Mouse (Mus musculus): ENCODE results near the gene Btg2. TPM values are rescaled to one million over a fixed set of nuclear protein-coding genes. Genes with fewer than 3 reads are reported as not detected.

Gene Btg2
- polyA plus RNA-seq, 1 experiment from 2014 or later, result 115 TPM

DNA sequence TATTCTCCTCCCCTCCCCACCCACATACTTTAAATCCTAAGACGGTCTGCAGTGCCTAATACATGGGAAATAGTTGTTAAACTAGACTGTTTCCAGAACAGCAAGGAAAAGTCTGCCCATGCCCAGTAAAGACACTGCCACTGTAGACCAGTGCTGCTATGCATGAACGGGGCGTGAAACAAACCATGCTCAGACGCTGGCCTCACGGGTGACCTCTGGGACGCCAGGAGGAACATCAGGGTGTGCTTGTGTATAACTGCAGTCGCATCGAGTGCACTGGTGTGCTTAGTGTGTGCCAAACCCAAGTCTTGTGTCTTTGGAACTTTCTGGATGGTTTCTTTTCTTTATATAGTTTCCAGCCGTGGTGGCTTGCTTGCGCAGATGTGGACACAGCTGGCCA is 4.3 kb downstream of the Btg2 start:
- Histone ChIP-seq H3K27me3 (no peaks in the 10 kb centered on the region), H3K9ac (no peak overlapping the region), H3K36me3 (peaks cover 16% of the 10 kb centered on the region), H3K27ac (peak overlapping the region; percentile 20; the same call in 1 of the 2 replicates), H3K4me3 (no peak overlapping the region), H3K4me1 (peaks cover 86% of the 10 kb centered on the region), H3K9me3 (no peaks in the 10 kb centered on the region), H3K4me2 (peak overlapping the region; percentile 73)
- WGBS, result 79% methylated on average over 10 of the region's 10 CpGs
- no peak for ATAC-seq (ENCODE audit: borderline replicate concordance, extremely low read depth, low FRiP score, low TSS enrichment)

DNA sequence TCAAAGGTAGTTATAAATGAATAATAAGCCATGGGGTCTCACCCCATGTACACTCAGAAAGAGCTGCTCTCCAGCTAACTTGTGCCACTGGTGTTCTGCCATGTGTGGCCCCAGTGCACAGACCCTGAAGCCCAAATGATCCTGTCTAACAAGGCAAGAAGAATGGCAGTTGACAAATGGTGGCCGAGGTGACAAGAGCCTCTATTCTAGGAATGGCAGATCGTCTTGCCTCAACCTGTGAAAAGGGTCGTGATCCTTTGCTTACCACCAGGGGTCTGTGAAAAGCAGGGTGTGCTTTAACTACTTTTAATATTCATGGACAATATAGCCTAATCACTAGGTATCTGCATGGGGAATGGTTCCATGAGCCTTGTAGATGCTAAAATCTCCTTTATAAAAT is 4.7 kb downstream of the Btg2 start:
- peaks cover 87% of the 10 kb centered on the region for H3K4me1 ChIP-seq
- H3K27me3 ChIP-seq, result no peaks in the 10 kb centered on the region
- H3K4me3 ChIP-seq, result no peak overlapping the region
- 62% methylated on average over 3 of the region's 3 CpGs for WGBS
- H3K9ac ChIP-seq, result no peak overlapping the region
- H3K4me2 ChIP-seq, result no peak overlapping the region
- no peak for ATAC-seq (ENCODE audit: borderline replicate concordance, extremely low read depth, low FRiP score, low TSS enrichment)
- H3K9me3 ChIP-seq, result no peaks in the 10 kb centered on the region
- H3K27ac ChIP-seq, result peak overlapping the region; percentile 20
- H3K36me3 ChIP-seq, result peaks cover 16% of the 10 kb centered on the region

DNA sequence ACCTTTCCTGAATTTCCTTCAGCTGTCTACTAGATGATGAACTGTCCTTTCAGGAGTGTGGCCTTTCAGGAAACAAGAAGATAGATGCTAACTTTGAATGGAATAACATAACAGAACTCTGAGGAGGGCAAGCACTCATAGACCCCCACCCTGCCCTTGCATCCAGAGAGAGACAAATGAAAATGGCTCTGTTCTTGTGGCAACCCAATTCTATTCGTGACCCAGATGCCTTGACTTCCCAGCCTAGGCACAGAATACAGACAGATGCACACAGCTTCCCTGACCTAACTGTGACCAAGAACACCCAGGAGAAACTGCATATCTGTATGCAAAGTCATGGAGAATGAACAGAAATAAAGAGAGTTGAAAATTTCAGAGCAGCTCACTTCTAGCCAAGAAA is 5.3 kb downstream of the Btg2 start:
- Histone ChIP-seq H3K4me2 (no peak overlapping the region), H3K27ac (peak overlapping the region; percentile 95)
- 69% methylated on average over 1 of the region's 1 CpGs for WGBS

DNA sequence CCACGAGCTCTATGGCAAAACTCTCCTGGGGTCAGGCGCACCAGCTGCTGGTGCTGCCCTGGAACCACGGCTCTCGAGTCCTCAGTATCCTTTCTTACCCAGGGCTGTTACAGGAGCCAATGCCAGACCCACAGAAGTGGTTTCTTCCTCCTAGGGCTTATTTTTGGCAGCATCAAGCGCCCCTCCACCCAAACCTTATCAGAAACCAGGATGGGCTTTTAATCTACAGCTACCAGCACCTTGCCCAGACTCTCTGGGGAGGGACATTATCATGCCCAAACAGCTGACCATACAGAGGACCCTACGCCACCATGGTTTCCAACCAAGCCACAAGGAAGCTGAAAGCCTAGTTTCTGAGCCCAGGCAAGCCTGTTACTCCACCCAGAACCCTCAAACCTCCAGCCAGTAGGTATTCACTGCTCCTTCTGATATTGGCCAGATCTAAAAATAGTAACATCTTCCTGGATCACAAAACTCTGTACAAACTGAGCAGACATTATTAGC is 5.8 kb downstream of the Btg2 start:
- H3K9ac ChIP-seq, result no peak overlapping the region
- 71% methylated on average over 6 of the region's 6 CpGs for WGBS
- H3K27me3 ChIP-seq, result no peaks in the 10 kb centered on the region
- H3K4me3 ChIP-seq, result no peak overlapping the region
- no peak for ATAC-seq (ENCODE audit: borderline replicate concordance, extremely low read depth, low FRiP score, low TSS enrichment)
- H3K9me3 ChIP-seq, result no peaks in the 10 kb centered on the region
- peaks cover 16% of the 10 kb centered on the region for H3K36me3 ChIP-seq
- peak overlapping the region; percentile 95 for H3K27ac ChIP-seq
- no peak overlapping the region for H3K4me2 ChIP-seq
- peaks cover 96% of the 10 kb centered on the region for H3K4me1 ChIP-seq

More for the DNA sequence above, 5.3 kb downstream of the Btg2 start:
- Histone ChIP-seq H3K36me3 (peaks cover 16% of the 10 kb centered on the region), H3K27me3 (no peaks in the 10 kb centered on the region), H3K9ac (no peak overlapping the region), H3K9me3 (no peaks in the 10 kb centered on the region), H3K4me3 (no peak overlapping the region), H3K4me1 (peaks cover 90% of the 10 kb centered on the region)
- no peak for ATAC-seq (ENCODE audit: borderline replicate concordance, extremely low read depth, low FRiP score, low TSS enrichment)

DNA sequence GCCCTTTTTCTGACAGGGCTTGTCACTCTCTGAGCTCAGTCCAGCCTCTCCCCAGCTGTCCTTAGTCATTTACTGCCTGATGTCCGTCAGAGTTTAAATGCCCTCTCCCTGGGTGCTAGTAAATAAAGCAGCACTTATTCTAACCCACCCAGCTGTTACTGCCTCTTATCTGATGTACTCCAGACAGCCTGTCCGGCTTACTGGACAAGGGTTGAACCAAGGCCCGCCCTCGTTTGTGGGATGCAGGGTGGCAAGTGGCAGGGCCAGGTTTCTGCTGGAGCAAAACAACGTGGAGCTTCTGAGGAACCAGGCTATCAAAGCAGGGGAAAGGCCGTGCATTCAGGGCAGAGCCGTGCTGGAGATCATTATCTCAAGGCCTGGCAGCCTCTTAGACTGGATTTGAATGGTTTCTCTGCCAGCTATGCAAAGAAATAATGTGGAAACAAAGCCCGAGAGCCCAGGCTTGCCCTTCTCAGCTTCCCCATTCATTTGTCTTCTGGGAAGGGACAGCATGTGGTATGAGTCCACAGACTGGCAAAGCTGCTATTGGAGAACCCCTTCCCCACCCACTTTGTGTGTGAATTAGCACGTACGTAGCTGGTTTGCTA is 7.4 kb downstream of the Btg2 start:
- H3K4me3 ChIP-seq, result no peak overlapping the region
- H3K36me3 ChIP-seq, result peaks cover 13% of the 10 kb centered on the region
- H3K4me1 ChIP-seq, result peaks cover 95% of the 10 kb centered on the region
- peak overlapping the region; percentile 95 for H3K27ac ChIP-seq
- ATAC-seq (ENCODE audit: borderline replicate concordance, extremely low read depth, low FRiP score, low TSS enrichment), result peak; percentile 27; the same call in 1 of the 2 replicates
- H3K4me2 ChIP-seq, result 0 out of 2 replicates have a peak overlapping the region, but pooled peaks have one; percentile 32
- WGBS, result 31% methylated on average over 10 of the region's 10 CpGs
- H3K9ac ChIP-seq, result no peak overlapping the region
- no peaks in the 10 kb centered on the region for H3K27me3 ChIP-seq
- H3K9me3 ChIP-seq, result no peaks in the 10 kb centered on the region

DNA sequence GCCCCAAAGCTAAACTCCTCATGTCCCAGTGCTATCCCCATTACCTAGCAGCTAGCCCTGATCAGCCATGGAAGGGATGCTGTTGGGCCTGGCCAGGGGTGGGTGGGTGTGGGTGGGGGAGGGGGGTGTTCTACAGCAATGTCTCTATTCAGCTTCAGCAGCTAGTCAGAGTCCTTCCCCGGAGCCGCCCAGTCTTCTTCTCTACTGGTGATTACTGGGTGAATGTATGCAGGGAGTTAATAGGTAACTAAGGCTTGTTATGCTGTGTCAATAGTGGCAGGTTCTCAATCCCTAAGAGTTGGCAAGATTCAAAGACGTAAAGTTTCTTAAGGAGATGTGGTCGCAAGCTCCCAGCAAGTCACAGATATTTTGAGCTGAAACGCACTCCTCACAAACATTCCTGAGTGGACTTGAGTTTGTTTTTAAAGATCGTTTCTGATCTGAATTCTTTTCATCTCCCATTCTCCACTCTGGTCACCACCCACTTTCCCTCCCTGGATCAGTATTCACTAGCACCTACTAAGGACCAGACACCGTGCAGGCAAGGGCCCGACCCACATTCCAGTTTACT is 8.7 kb downstream of the Btg2 start:
- ATAC-seq (ENCODE audit: borderline replicate concordance, extremely low read depth, low FRiP score, low TSS enrichment), result peak; percentile 53
- Histone ChIP-seq H3K36me3 (peaks cover 8% of the 10 kb centered on the region), H3K4me1 (peaks cover 95% of the 10 kb centered on the region), H3K9ac (0 out of 2 replicates have a peak overlapping the region, but pooled peaks have one; percentile 23), H3K4me3 (no peak overlapping the region), H3K27ac (peak overlapping the region; percentile 95), H3K4me2 (peak overlapping the region; percentile 32), H3K9me3 (no peaks in the 10 kb centered on the region), H3K27me3 (no peaks in the 10 kb centered on the region)
- 38% methylated on average over 8 of the region's 8 CpGs for WGBS

DNA sequence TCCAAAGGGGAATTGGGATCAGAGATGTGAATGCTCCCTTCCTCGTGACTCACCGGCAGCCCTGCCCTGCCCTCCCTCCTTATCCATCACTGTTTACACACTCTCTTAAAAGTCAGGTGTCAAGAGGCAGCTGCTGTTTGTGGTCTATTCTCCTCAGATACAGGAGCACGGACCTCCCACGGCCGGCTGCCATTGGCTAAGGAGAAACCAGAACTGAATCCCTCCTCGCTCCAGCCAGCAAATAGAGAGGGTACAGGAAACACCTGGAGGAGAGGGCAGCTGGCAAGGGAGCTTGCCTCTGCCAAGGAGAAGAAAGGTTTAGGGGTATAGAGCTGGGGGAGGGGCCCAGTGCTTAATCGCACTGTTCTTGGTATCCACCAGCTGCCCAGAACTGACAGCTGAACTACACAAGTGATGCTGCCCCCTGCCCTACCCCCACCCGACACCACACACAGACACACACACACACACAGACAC is 11.7 kb downstream of the Btg2 start:
- H3K4me2 ChIP-seq, result no peak overlapping the region
- no peak overlapping the region for H3K9ac ChIP-seq
- no peaks in the 10 kb centered on the region for H3K27me3 ChIP-seq
- peaks cover 96% of the 10 kb centered on the region for H3K4me1 ChIP-seq
- no peaks in the 10 kb centered on the region for H3K9me3 ChIP-seq
- ATAC-seq (ENCODE audit: borderline replicate concordance, extremely low read depth, low FRiP score, low TSS enrichment), result peak; percentile 68
- WGBS, result 7% methylated on average over 8 of the region's 8 CpGs
- H3K4me3 ChIP-seq, result no peak overlapping the region
- H3K27ac ChIP-seq, result peak overlapping the region; percentile 99
- H3K36me3 ChIP-seq, result no peaks in the 10 kb centered on the region

DNA sequence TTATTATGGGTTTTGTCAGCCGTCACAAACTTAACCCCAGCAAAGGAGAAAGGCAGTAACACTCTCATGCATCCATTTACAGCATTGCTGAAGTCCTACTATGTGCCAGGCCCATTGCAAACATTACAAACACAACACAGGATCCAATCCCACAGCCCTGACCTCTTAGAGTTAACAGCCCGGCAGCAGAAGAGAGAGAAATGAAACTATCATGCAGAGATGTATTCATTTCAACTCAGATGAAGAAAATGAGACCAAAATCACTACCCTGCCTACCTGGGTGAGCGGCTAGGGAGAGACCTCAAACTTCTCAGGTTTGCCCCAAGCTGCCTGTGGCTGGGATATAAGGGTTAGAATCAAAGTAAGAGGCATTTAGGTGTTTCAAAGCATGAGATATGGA is 12.4 kb downstream of the Btg2 start:
- H3K9me3 ChIP-seq, result no peaks in the 10 kb centered on the region
- 46% methylated on average over 3 of the region's 3 CpGs for WGBS
- no peaks in the 10 kb centered on the region for H3K36me3 ChIP-seq
- no peaks in the 10 kb centered on the region for H3K27me3 ChIP-seq
- no peak overlapping the region for H3K4me2 ChIP-seq
- H3K27ac ChIP-seq, result peak overlapping the region; percentile 99
- H3K4me3 ChIP-seq, result no peak overlapping the region
- no peak overlapping the region for H3K9ac ChIP-seq
- peaks cover 96% of the 10 kb centered on the region for H3K4me1 ChIP-seq
- ATAC-seq (ENCODE audit: borderline replicate concordance, extremely low read depth, low FRiP score, low TSS enrichment), result no peak

DNA sequence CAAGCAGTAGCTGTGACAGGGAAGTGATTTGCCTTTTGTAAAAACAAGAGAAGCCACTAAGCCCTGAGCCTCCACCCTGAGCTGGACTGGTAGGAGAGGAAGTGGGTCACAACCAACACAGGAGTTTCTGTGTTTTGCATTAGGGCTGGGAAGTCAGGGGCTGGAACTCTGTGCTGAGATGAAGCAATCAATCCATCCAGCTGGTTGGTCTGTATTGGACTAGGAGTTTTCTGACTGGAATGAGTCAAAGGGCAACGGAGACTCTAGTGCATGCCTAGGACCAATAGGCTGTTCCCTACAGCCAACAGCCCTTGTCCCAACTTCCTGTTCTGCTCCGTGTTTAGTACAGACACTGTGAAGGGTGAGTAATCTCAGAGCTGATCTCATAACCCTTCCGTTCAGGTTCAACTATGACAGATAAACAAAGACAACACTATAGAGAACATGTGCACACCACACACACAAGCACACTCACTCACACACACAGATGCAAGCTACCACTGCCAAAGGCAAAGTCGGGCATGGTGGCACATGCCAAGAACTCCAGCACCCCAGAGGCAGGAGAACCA is 13.6 kb downstream of the Btg2 start:
- no peaks in the 10 kb centered on the region for H3K36me3 ChIP-seq
- no peak overlapping the region for H3K4me2 ChIP-seq
- ATAC-seq (ENCODE audit: borderline replicate concordance, extremely low read depth, low FRiP score, low TSS enrichment), result no peak
- H3K27me3 ChIP-seq, result no peaks in the 10 kb centered on the region
- no peaks in the 10 kb centered on the region for H3K9me3 ChIP-seq
- peaks cover 94% of the 10 kb centered on the region for H3K4me1 ChIP-seq
- no peak overlapping the region for H3K9ac ChIP-seq
- 37% methylated on average over 4 of the region's 4 CpGs for WGBS
- H3K4me3 ChIP-seq, result no peak overlapping the region
- H3K27ac ChIP-seq, result peak overlapping the region; percentile 99

DNA sequence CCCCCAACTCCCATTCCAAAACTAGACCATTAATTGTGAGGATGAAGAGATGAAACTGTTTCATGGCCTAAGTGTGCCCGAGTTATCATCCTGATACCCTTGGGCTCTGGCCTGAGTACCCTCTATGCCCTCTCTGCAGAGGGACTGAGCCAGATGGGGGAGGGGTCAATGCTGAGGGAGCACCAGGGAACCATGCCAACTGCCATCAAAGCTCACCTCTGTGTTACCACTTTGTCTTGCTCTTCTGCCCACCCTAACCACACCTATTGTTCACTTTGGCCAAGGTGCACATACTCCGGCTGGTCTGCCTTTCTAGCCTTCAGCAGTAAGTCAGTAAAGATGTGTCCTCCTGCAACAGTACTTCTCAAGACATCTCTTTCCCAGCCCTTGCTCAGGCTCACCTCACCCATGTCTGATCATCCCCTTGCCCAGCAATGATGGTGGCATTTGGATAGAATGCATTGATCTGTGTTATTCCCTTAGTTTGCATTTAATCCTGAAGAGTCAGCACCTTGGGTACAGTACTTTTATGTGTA is 14.6 kb downstream of the Btg2 start:
- WGBS, result 90% methylated on average over 2 of the region's 2 CpGs
- peak overlapping the region; percentile 51; the same call in 1 of the 2 replicates for H3K4me2 ChIP-seq

DNA sequence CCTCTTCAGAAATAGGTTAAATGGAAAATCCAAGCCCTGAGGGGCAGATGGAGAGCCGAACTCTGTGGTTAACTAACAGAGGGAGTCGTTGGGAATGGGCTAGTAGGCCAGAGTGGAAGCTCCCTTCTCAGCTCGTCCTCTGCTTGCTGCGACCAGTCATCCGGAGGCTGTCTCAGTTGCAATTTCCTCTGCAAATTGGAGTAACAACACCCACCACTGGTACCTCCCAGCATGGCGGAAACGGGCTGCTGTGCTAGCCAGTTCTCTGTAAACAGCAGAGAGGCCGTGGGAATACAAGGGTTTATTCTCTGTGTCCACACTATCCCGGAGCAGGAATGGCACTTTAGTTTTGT is 15.2 kb downstream of the Btg2 start:
- Histone ChIP-seq H3K9me3 (no peaks in the 10 kb centered on the region), H3K4me1 (peaks cover 87% of the 10 kb centered on the region), H3K9ac (peak overlapping the region; percentile 44), H3K27me3 (no peaks in the 10 kb centered on the region), H3K27ac (peak overlapping the region; percentile 99), H3K36me3 (no peaks in the 10 kb centered on the region), H3K4me2 (peak overlapping the region; percentile 51), H3K4me3 (peak overlapping the region; percentile 7)
- 11% methylated on average over 9 of the region's 9 CpGs for WGBS
- ATAC-seq (ENCODE audit: borderline replicate concordance, extremely low read depth, low FRiP score, low TSS enrichment), result no peak

More for the DNA sequence above, 14.6 kb downstream of the Btg2 start:
- peaks cover 89% of the 10 kb centered on the region for H3K4me1 ChIP-seq
- H3K4me3 ChIP-seq, result no peak overlapping the region
- H3K27ac ChIP-seq, result peak overlapping the region; percentile 99
- H3K9me3 ChIP-seq, result no peaks in the 10 kb centered on the region
- H3K9ac ChIP-seq, result no peak overlapping the region
- no peaks in the 10 kb centered on the region for H3K36me3 ChIP-seq
- no peaks in the 10 kb centered on the region for H3K27me3 ChIP-seq
- ATAC-seq (ENCODE audit: borderline replicate concordance, extremely low read depth, low FRiP score, low TSS enrichment), result no peak
